Mouse (Mus musculus) A20 (cell line): ENCODE measurements around the gene Evc2.

Experiments used
- DNase-seq: peaks from one replicate; pipeline ENCODE4 v3.0.0-alpha.2; 2011; ENCODE audit warnings: low read depth, low spot score

Gene Evc2

DNA sequence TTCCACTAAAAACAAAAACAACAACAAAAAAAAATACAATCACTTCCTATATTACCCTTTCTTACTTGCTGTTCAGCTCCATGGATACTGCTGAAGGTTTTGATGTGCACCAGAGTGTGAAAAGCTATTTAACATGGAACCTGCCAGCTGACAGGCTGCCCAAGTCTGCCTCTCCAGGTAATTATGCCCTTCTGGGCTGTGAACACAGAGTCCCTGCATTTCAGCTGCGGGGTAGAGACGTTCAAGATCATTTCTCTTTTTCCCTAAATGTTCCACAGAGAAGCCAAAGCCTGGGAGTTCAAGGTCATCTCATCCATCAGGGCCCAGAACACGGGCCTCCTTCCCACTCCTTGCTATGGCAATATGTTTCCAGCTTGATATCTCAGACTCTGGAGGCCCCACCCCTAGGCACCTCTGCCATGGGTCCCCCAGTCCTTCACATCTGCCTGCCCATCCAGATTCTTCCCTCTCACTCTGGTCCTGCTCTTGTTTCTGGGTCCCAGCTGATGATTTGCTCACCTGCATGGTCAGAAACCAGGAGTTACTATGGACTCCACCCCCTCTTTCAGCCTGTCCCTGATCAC is 133.8 kb downstream of the Evc2 start:
- DNase-seq, result no peak
